15 mouse cellular contexts compared by ENCODE assay signal in the genomic region with DNA sequence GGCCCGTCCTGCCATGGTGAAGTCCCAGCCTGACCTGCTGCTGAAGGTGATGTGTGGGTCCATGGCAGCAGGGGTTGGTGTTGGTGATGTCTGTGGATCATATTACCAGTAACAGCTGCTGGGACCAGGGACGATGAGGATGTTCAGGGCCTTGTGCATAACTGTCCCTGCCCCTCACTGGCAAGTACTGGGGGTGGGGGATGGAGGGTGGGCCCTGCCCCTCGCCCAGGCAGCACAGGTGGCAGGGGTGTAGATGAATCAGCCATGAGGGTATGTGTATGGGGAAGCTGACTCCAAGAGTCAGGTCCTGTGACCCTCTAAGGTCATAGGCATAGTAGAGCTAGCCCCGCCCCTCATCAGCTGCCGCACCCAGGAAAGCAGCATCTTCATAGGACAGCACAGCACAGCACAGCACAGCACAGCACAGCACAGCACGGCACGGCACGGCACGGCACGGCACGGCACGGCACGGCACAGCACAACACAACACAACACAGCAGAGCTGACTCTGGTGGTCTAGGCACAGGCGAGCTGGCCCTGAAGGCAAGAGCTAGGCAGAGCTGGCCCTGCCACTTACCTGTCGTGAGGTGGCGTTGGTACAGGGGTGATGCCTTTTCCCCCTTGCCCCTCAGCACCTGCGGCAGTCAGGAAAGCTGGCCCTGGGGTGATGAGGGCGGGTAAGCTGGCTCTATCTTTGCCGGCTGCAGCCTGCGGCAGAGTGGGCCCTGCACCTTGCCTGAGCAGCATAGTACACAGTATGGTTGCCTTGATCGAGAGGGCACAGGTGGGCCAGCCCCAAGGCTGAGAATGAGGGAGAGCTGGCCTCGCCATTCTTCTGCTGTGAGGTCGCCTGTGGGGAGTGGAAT. TPM values are rescaled to one million over a fixed set of nuclear protein-coding genes. Genes with fewer than 3 reads are reported as not detected.
DNase-seq lines count a peak whose midpoint lies in the region; ATAC-seq and TF ChIP-seq lines count a peak whose summit lies in the region.
"Had no signal": no experiment of that assay in that cellular context is flagged by ENCODE, and none has a peak within 500 bp of the region (broad histone marks: within the 10 kb centered on the region; RNA-seq: fewer than 3 reads in every experiment).

No protein-coding gene starts in this region.

- WGBS in hindbrain, embryonic 10.5 days, result 81% methylated on average over 23 of the region's 23 CpGs
- WGBS in hindbrain, embryonic 13.5 days, result 86% methylated on average over 23 of the region's 23 CpGs
- 74% methylated on average over 23 of the region's 23 CpGs for WGBS in lung, embryonic 15.5 days
- 81% methylated on average over 23 of the region's 23 CpGs for WGBS in embryonic facial prominence, embryonic 15.5 days

- no peak for TF ChIP-seq CTCF in G1E (IDR thresholded peaks at IDR 0.05; ENCODE audit: low read depth, low read length)

- H3K9ac ChIP-seq in hindbrain, embryonic 13.5 days, result no peak overlapping the region
- H3K9ac ChIP-seq in lung, embryonic 15.5 days, result no peak overlapping the region
- H3K9ac ChIP-seq in embryonic facial prominence, embryonic 15.5 days, result no peak overlapping the region
- H3K9ac ChIP-seq: stomach, embryonic 15.5 days had no signal

- DNase-seq in hindbrain, embryonic 10.5 days (ENCODE audit: low spot score), result no peak
- no peak for DNase-seq in lung, postnatal 14 days
- no peak for DNase-seq in G1E (ENCODE audit: low spot score)
- DNase-seq in urinary bladder, postnatal 4 days (ENCODE audit: low spot score in 2 of 2), result no peak
- DNase-seq: cerebellum, postnatal 10 days; heart, postnatal 10 days; kidney, postnatal 10 days; right cerebral cortex, adult 18-20 months; thymus, postnatal 14 days had no signal

- peaks cover 14% of the 10 kb centered on the region; the same call in 1 of the 2 replicates for H3K4me1 ChIP-seq in hindbrain, embryonic 10.5 days (replicated peaks)
- H3K4me1 ChIP-seq in hindbrain, embryonic 13.5 days (replicated peaks), result peaks cover 4% of the 10 kb centered on the region; the same call in 1 of the 2 replicates
- H3K4me1 ChIP-seq in lung, embryonic 15.5 days, result no peaks in the 10 kb centered on the region
- H3K4me1 ChIP-seq in G1E (ENCODE audit: insufficient read depth, low read depth, low read length), result no peaks in the 10 kb centered on the region
- H3K4me1 ChIP-seq in embryonic facial prominence, embryonic 15.5 days, result no peaks in the 10 kb centered on the region
- H3K4me1 ChIP-seq: stomach, embryonic 15.5 days had no signal

- no peaks in the 10 kb centered on the region for H3K27me3 ChIP-seq in hindbrain, embryonic 10.5 days (ENCODE audit: insufficient read depth, poor library complexity, severe bottlenecking)
- H3K27me3 ChIP-seq in hindbrain, embryonic 13.5 days, result no peaks in the 10 kb centered on the region
- H3K27me3 ChIP-seq in lung, embryonic 15.5 days, result no peaks in the 10 kb centered on the region
- no peaks in the 10 kb centered on the region for H3K27me3 ChIP-seq in G1E (ENCODE audit: insufficient read depth, low read length)
- H3K27me3 ChIP-seq in embryonic facial prominence, embryonic 15.5 days, result no peaks in the 10 kb centered on the region
- H3K27me3 ChIP-seq: stomach, embryonic 15.5 days had no signal

- H3K4me2 ChIP-seq in hindbrain, embryonic 13.5 days, result no peak overlapping the region
- no peak overlapping the region for H3K4me2 ChIP-seq in lung, embryonic 15.5 days
- no peak overlapping the region for H3K4me2 ChIP-seq in embryonic facial prominence, embryonic 15.5 days (replicated peaks)
- H3K4me2 ChIP-seq: stomach, embryonic 15.5 days had no signal

- no peak for ATAC-seq in hindbrain, embryonic 13.5 days (ENCODE audit: low FRiP score)
- 0 out of 2 replicates have a peak, but pooled peaks have one; percentile 17 for ATAC-seq in lung, embryonic 15.5 days (ENCODE audit: borderline replicate concordance, extremely low read depth, low FRiP score, low TSS enrichment)
- no peak for ATAC-seq in G1E (ENCODE audit: extremely low read depth, insufficient number of reproducible peaks, low FRiP score, poor library complexity, severe bottlenecking)
- ATAC-seq in embryonic facial prominence, embryonic 15.5 days (ENCODE audit: insufficient number of reproducible peaks, low FRiP score, low TSS enrichment, low read depth), result peak; percentile 19; the same call in 1 of the 2 replicates
- ATAC-seq: CD4-positive, CD25-positive, alpha-beta regulatory T cell, adult 4 months had no signal

- H3K36me3 ChIP-seq in hindbrain, embryonic 10.5 days, result no peaks in the 10 kb centered on the region
- no peaks in the 10 kb centered on the region for H3K36me3 ChIP-seq in hindbrain, embryonic 13.5 days
- H3K36me3 ChIP-seq in lung, embryonic 15.5 days, result no peaks in the 10 kb centered on the region
- H3K36me3 ChIP-seq in G1E (replicated peaks), result no peaks in the 10 kb centered on the region
- no peaks in the 10 kb centered on the region for H3K36me3 ChIP-seq in embryonic facial prominence, embryonic 15.5 days
- H3K36me3 ChIP-seq: stomach, embryonic 15.5 days had no signal

- H3K9me3 ChIP-seq in hindbrain, embryonic 10.5 days, result no peaks in the 10 kb centered on the region
- H3K9me3 ChIP-seq in hindbrain, embryonic 13.5 days, result no peaks in the 10 kb centered on the region
- H3K9me3 ChIP-seq in lung, embryonic 15.5 days, result no peaks in the 10 kb centered on the region
- peaks cover 74% of the 10 kb centered on the region for H3K9me3 ChIP-seq in G1E (replicated peaks)
- no peaks in the 10 kb centered on the region for H3K9me3 ChIP-seq in embryonic facial prominence, embryonic 15.5 days (replicated peaks)
- H3K9me3 ChIP-seq: stomach, embryonic 15.5 days had no signal

- H3K27ac ChIP-seq in hindbrain, embryonic 10.5 days, result 0 out of 2 replicates have a peak overlapping the region, but pooled peaks have one; percentile 24
- no peak overlapping the region for H3K27ac ChIP-seq in hindbrain, embryonic 13.5 days
- no peak overlapping the region for H3K27ac ChIP-seq in lung, embryonic 15.5 days
- H3K27ac ChIP-seq in embryonic facial prominence, embryonic 15.5 days (replicated peaks), result no peak overlapping the region
- H3K27ac ChIP-seq: stomach, embryonic 15.5 days had no signal

- no peak overlapping the region for H3K4me3 ChIP-seq in hindbrain, embryonic 10.5 days
- no peak overlapping the region for H3K4me3 ChIP-seq in hindbrain, embryonic 13.5 days
- no peak overlapping the region for H3K4me3 ChIP-seq in lung, embryonic 15.5 days
- H3K4me3 ChIP-seq in G1E (ENCODE audit: low read depth, low read length), result peak overlapping the region; percentile 9; the same call in 1 of the 2 replicates
- H3K4me3 ChIP-seq in embryonic facial prominence, embryonic 15.5 days (replicated peaks), result no peak overlapping the region
- H3K4me3 ChIP-seq: stomach, embryonic 15.5 days had no signal

RNA-seq across cellular contexts. Expression of gene Dok5, which starts 36.3 kb away (rescaled TPM):
- 8.5 and 12.7 TPM in 2 replicates for polyA plus RNA-seq in hindbrain, embryonic 10.5 days (2016; fragmentation: Nextera tagmentation; extraction: Ambion mirVana)
- 63.7 and 64.6 TPM in 2 replicates for polyA plus RNA-seq in hindbrain, embryonic 13.5 days (2015; fragmentation: Nextera tagmentation; extraction: Ambion mirVana)
- polyA plus RNA-seq in lung, embryonic 15.5 days (2015; fragmentation: Nextera tagmentation; extraction: Ambion mirVana), result 1.4 and 2.0 TPM in 2 replicates
- total RNA-seq in G1E (2014; fragmentation: Nextera tagmentation), result not detected in 2 replicates
- 0.06 and 0.11 TPM in 2 replicates for total RNA-seq in G1E (2017)
- not detected in 2 replicates for polyA plus RNA-seq in G1E (2012)
- 12.3 and 14.0 TPM in 2 replicates for polyA plus RNA-seq in embryonic facial prominence, embryonic 15.5 days (2015; fragmentation: Nextera tagmentation; extraction: Ambion mirVana)
- total RNA-seq: liver, adult 2 months had no signal
- polyA plus RNA-seq: CD4-positive, CD25-positive, alpha-beta regulatory T cell, adult 4 months; liver, adult 2 months had no signal

Comparison
In these comparisons a context has a peak if more than half of its experiments do, and no peak if none do; other contexts are left out.
1. ATAC-seq: peak in lung, embryonic 15.5 days (single experiment) and embryonic facial prominence, embryonic 15.5 days (single experiment); none in hindbrain, embryonic 13.5 days (single experiment) and G1E (single experiment).